8 mouse cellular contexts compared by ENCODE assay signal in genomic region chr11:99252671-99253070, GRCm38 (mm10).
"Had no signal": no experiment of that assay in that cellular context is flagged by ENCODE, and none has a peak within 500 bp of the region (broad histone marks: within the 10 kb centered on the region; RNA-seq: fewer than 3 reads in every experiment).

No protein-coding gene starts in this region.

- DNase-seq: kidney, postnatal 36 days; layer of hippocampus, adult 9-11 months; liver; liver, embryonic 13.5 days; liver, postnatal 0 days; lung, postnatal 14 days; right cerebral cortex, postnatal 14 days; thymus, postnatal 4 days had no signal
